Mouse (Mus musculus) embryonic fibroblast, embryonic 13.5 days (primary cell): ENCODE results near the gene AY761185.

Experiments used
- CTCF ChIP-seq: IDR thresholded peaks from 2 replicates; pipeline ENCODE4 v1.5.1; 2011; ENCODE audit warnings: mild to moderate bottlenecking, control low read depth, low read length, moderate library complexity, borderline replicate concordance; ENCODE audit not compliant: insufficient read depth
- POLR2A ChIP-seq: IDR thresholded peaks from 2 replicates; pipeline ENCODE4 v1.6.1; 2011; ENCODE audit warnings: low read depth, mild to moderate bottlenecking, control low read depth, low read length, moderate library complexity

- TF ChIP-seq POLR2A (no peak), CTCF (no peak)
Measured at GRCm38 (mm10) chr8:20912288-20912687, 32.2 kb downstream of the AY761185 start.
